Mouse (Mus musculus): Measurements from ENCODE around the gene Ctnna2.

GRCm38 (mm10) chr6:77215322-77215721 is 764.2 kb downstream of the Ctnna2 start:
- TF ChIP-seq GATA1 (IDR thresholded peaks at IDR 0.05; ENCODE audit: low read length) (no peak), TAL1 (IDR thresholded peaks at IDR 0.05; ENCODE audit: low read length) (no peak)

Measured in erythroblast, embryonic 14.5 days (primary cell).